Mouse (Mus musculus) megakaryocyte, adult 5-6 weeks (primary cell): Measurements from ENCODE around the gene Gm37419. TPM values are rescaled to one million over a fixed set of nuclear protein-coding genes. Genes with fewer than 3 reads are reported as not detected.

Experiments used
- total RNA-seq, 2 experiments: library from RNA; stranded (forward) in 1 of 2; stranded (reverse) in 1 of 2; fragments of 153-499, 151-499 nt in 1 of 2; fragments of 221-1000, 200-1000 nt in 1 of 2; gene quantifications; 2 replicates each; pipeline versions ENCODE4 v1.2.3 to v1.2.4; 2015 to 2017

The Gm37419 gene
- total RNA-seq, 2 experiments from 2014 or later = not detected

Other genes with a start within 250 kb of the Gm37419 start
- not detected in 2 replicates for gene Sst, start 97.5 kb upstream of the Gm37419 start, total RNA-seq (2015)
- gene Sst, start 97.5 kb upstream of the Gm37419 start, total RNA-seq (2017) = not detected in 2 replicates
- gene Rtp2, start 56.1 kb upstream of the Gm37419 start, total RNA-seq (2015) = not detected in 2 replicates
- not detected in 2 replicates for gene Rtp2, start 56.1 kb upstream of the Gm37419 start, total RNA-seq (2017)
- 31.7 and 35.0 TPM in 2 replicates for gene Bcl6, start 370 bp downstream of the Gm37419 start, total RNA-seq (2015)
- 22.1 and 23.4 TPM in 2 replicates for gene Bcl6, start 370 bp downstream of the Gm37419 start, total RNA-seq (2017)